Mouse (Mus musculus): ENCODE results near the gene Mms19.

DNA sequence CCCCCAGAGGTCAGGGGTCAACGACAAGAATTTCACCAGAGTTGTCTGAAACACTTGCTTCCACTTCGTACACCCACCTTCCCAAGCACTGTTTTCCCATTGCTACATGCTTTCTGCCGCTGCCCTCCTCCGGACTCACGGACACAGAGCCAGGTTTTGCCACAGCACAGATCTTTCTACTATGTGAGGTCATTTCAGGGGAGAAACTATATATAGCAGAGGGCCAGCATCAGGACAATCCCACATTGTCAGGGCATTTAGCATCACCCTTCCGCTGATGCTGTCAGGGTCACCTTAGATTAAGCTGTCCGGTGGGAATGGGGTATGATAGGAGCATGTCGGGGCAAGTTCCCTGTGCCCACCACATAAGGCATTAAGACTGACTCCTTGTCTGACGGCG, 16.1 kb upstream of the Mms19 start:
- TF ChIP-seq GATA1 (IDR thresholded peaks at IDR 0.05; ENCODE audit: borderline replicate concordance, low read length) = no peak
- no peak for TF ChIP-seq FLI1 (IDR thresholded peaks at IDR 0.05; ENCODE audit: low read length)
